Mouse (Mus musculus) MEL (cell line): ENCODE data around the gene Prss44.

ENCODE experiments used
- CHD1 ChIP-seq: IDR thresholded peaks from 2 replicates; pipeline ENCODE4 v1.6.1; 2012; ENCODE audit warnings: low read depth, mild to moderate bottlenecking, inconsistent platforms, low read length, improper control_type of control experiment
- CTCF ChIP-seq, 3 experiments: IDR thresholded peaks in 2 of 3; conservative IDR thresholded peaks in 1 of 3; 2 replicates each; pipeline ENCODE4 v1.5.1; 2011 to 2012; ENCODE audit warnings: low read length in 3 of 3, low read depth in 2 of 3, mild to moderate bottlenecking in 2 of 3, improper control_type of control experiment in 1 of 3, inconsistent platforms in 1 of 3, mixed read lengths in 1 of 3, moderate library complexity in 1 of 3; ENCODE audit not compliant: control insufficient read depth in 1 of 3, insufficient read depth in 1 of 3, poor library complexity in 1 of 3, severe bottlenecking in 1 of 3
- EP300 ChIP-seq, 2 experiments: IDR thresholded peaks; 2 replicates each; pipeline ENCODE4 v1.6.1; 2011; ENCODE audit warnings: improper control_type of control experiment in 2 of 2, low read length in 2 of 2, low read depth in 1 of 2, mild to moderate bottlenecking in 1 of 2
- MAFK ChIP-seq: IDR thresholded peaks from 2 replicates; pipeline ENCODE4 v1.6.1; 2011; ENCODE audit warnings: low read depth, mild to moderate bottlenecking, low read length, improper control_type of control experiment, borderline replicate concordance
- MAX ChIP-seq: IDR thresholded peaks from 2 replicates; pipeline ENCODE4 v1.6.1; 2011; ENCODE audit warnings: low read length, improper control_type of control experiment
- MYC ChIP-seq: IDR thresholded peaks from 2 replicates; pipeline ENCODE4 v1.6.1; 2011; ENCODE audit warnings: low read depth, mild to moderate bottlenecking, low read length, improper control_type of control experiment, moderate library complexity
- POLR2A ChIP-seq, 2 experiments: IDR thresholded peaks; 2 replicates each; pipeline ENCODE4 v1.6.1; 2011 to 2012; ENCODE audit warnings: low read length in 2 of 2, mild to moderate bottlenecking in 2 of 2, control low read depth in 1 of 2, improper control_type of control experiment in 1 of 2, low read depth in 1 of 2, moderate library complexity in 1 of 2; ENCODE audit not compliant: control insufficient read depth in 1 of 2, insufficient read depth in 1 of 2, poor library complexity in 1 of 2
- RAD21 ChIP-seq: IDR thresholded peaks from 2 replicates; pipeline ENCODE4 v1.6.1; 2011; ENCODE audit warnings: mild to moderate bottlenecking, low read depth, low read length, improper control_type of control experiment
- RCOR1 ChIP-seq: IDR thresholded peaks from 2 replicates; pipeline ENCODE4 v1.6.1; 2012; ENCODE audit warnings: low read depth, mild to moderate bottlenecking, inconsistent platforms, low read length, improper control_type of control experiment
- TAL1 ChIP-seq: IDR thresholded peaks from 2 replicates; pipeline ENCODE4 v1.6.1; 2012; ENCODE audit warnings: mild to moderate bottlenecking, inconsistent platforms, low read length, moderate library complexity, mixed read lengths
- TCF12 ChIP-seq: IDR thresholded peaks from 2 replicates; pipeline ENCODE4 v1.6.1; 2014; ENCODE audit warnings: low read depth, mild to moderate bottlenecking, inconsistent platforms, low read length, improper control_type of control experiment, moderate library complexity
- ZMIZ1 ChIP-seq: IDR thresholded peaks from 2 replicates; pipeline ENCODE4 v1.6.1; 2012; ENCODE audit warnings: low read depth, mild to moderate bottlenecking, inconsistent platforms, low read length, improper control_type of control experiment, moderate library complexity

DNA sequence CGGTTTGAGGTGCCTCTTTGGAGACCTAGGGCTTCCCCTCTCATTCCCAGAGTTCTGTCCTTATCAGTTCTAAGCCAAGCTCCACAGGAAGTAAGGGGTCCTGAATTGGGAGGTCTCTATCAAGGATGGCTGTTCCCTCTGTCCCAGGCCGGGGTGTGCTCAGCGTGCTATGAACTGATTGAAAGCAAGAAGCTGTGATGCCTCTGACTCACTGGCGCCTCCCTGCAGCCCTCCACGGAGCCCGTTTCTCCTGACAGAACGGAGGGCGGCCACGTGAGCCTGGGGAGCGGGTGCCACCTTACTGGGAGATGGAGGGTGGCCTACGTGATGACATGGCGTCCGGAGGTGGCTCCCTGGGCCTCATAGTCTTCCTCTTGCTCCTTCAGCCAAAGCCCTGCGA is 15.9 kb upstream of the Prss44 start, which contains the start of gene Prss42:
- TF ChIP-seq TCF12 (no peak), CHD1 (no peak), POLR2A (IDR thresholded peaks at IDR 0.05; ENCODE audit: control insufficient read depth in 1 of 2, insufficient read depth in 1 of 2, low read depth in 1 of 2, low read length in 2 of 2, poor library complexity in 1 of 2) (no peak), MAFK (no peak), RCOR1 (no peak), RAD21 (no peak), MAX (no peak), MYC (no peak), CTCF (IDR thresholded peaks at IDR 0.05 in 2 of 3, conservative IDR thresholded peaks at IDR 0.05 in 1 of 3; ENCODE audit: control insufficient read depth in 1 of 3, insufficient read depth in 1 of 3, low read depth in 2 of 3, low read length in 3 of 3, poor library complexity in 1 of 3, severe bottlenecking in 1 of 3) (no peak), ZMIZ1 (no peak), EP300 (IDR thresholded peaks at IDR 0.05; ENCODE audit: low read depth in 1 of 2, low read length in 2 of 2) (no peak), TAL1 (no peak)
